Mouse (Mus musculus) kidney, embryonic 15.5 days (tissue): ENCODE measurements around the gene Ppfibp2. TPM values are rescaled to one million over a fixed set of nuclear protein-coding genes. Genes with fewer than 3 reads are reported as not detected.

Source experiments
- polyA plus RNA-seq: library from polyadenylated mRNA; unstranded; fragments of >200 nt; fragmentation: Nextera tagmentation; extraction: Ambion mirVana; gene quantifications from 2 replicates; pipeline ENCODE4 v1.2.1, GENCODE M21; 2015

Gene Ppfibp2
- polyA plus RNA-seq, 1 experiment from 2014 or later, result 5.6 TPM

Other genes starting within 250 kb of the Ppfibp2 start
- 4.9 and 5.2 TPM in 2 replicates for gene Syt9, start 224.5 kb upstream of the Ppfibp2 start, polyA plus RNA-seq
- gene Olfml1, start 27.8 kb upstream of the Ppfibp2 start, polyA plus RNA-seq, result 24.1 and 26.1 TPM in 2 replicates
- gene 5330417H12Rik, start 30.0 kb downstream of the Ppfibp2 start, polyA plus RNA-seq, result not detected in 2 replicates
- 0.28 TPM in 1 of 2 replicates, not detected in the other for gene Cyb5r2, start 162.8 kb downstream of the Ppfibp2 start, polyA plus RNA-seq
- gene Ovch2, start 206.0 kb downstream of the Ppfibp2 start, polyA plus RNA-seq, result not detected in 2 replicates
- gene Olfr467, start 217.1 kb downstream of the Ppfibp2 start, polyA plus RNA-seq, result not detected in 2 replicates
- gene Olfr469, start 230.3 kb downstream of the Ppfibp2 start, polyA plus RNA-seq, result not detected in 2 replicates